Mouse (Mus musculus) thymus, postnatal 36 days (tissue): ENCODE results near the gene Rps27l.

Experiments used
- DNase-seq, 2 experiments: peaks; one replicate each; pipeline ENCODE4 v3.0.0; 2022; ENCODE audit warnings: mixed read lengths in 2 of 2

The Rps27l gene

DNA sequence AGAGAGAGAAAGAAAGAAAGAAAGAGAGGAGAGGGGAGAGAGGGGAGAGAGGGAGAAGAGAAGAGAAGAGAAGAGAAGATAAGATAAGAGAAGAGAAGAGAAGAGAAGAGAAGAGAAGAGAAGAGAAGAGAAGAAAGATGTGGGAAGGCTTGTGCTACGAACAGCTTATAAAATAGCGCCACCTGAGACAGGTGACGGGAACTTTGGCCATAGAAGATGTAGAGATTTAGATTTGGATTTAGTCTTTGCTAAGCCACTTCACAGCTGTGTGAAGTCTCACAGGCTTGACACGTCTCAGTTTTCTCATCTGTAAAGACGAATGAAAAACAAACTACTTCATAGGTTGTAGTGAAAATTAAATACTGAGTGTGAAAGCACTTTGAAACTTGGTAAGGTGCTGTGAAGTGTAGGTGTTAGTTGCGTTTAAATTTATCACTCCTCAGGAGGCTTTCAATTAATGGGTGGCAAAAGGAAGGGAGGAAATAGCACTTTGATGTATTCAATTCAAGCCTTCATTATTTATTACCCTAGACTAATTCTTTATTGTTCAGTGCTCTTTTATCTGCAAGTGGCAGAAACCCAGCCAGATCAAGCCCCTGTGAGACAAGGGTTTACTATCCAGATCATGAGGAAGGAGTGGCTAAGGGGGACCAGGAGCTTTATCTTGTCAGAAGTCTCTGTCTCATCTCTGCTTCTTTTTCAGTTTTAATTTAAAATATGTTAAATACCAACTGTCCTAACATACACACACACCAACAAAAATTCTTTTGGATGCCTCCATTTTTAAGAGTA is 25.2 kb upstream of the Rps27l start:
- DNase-seq: peak in 1 of 2 experiments; percentile 44

DNA sequence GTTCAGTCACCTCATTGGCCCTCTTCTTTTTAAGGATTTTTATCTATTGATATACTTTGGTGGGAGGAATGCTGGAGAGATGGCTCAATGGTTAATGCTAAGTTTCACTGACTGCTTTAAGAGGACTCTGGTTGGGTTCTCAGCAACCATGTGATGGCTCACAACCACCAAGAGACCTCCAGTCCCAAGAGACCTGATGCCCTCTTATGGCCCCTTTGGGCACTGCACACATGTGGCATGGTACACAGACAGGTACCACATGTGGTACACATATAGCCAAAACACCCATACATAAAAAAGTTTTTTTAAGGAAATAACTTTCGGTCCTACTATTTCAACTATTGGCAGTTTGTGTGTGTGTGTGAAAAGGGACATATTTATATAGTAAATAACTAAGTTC is 23.8 kb upstream of the Rps27l start:
- DNase-seq: peak; percentile 28 to 41

DNA sequence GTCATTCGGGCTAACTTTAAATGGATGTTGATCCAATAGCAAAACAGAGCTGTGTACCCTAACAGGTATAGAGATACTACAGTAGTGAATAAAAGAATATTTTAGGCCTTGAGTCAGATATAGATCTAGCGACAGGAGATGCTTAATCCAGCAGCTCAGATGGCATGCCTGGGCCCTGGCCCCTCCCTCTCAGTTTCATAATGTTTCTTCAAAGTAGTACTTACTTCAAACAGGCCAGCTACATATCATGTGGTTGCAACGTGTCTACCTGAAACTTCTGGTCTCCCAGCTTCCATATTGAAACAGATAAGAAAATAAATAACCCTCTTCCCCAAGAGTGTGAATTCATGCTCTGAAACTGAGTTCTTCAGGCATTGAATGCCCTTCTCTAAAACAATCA is 20.0 kb upstream of the Rps27l start:
- no peak for DNase-seq

- DNase-seq: no peak
Observed at GRCm38 (mm10) chr9:66927696-66928402, 18.0 kb upstream of the Rps27l start.

- no peak for DNase-seq
Observed at GRCm38 (mm10) chr9:66930351-66930750, 15.5 kb upstream of the Rps27l start.

GRCm38 (mm10) chr9:66933869-66934808 is 11.7 kb upstream of the Rps27l start:
- DNase-seq: no peak

DNA sequence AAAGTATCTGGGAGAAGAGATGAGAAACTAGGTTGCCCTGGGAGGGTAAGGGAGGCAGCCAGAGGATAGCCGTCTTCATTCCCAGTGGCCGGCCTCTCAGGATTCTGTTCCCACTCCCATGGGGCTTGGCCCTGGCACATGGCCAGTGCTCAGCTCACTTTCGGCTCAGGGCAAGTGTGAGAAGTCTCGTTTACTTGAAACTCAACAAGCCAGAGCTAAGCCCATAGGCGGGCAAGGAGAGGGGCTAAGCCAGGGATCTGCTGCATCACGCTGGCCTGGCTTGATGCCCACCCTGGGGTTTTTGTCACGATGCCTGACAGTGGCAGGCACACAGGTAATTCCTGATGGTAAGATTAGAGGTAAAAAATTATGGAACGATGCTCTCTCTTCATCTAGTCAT is 8.4 kb upstream of the Rps27l start:
- DNase-seq: no peak

DNA sequence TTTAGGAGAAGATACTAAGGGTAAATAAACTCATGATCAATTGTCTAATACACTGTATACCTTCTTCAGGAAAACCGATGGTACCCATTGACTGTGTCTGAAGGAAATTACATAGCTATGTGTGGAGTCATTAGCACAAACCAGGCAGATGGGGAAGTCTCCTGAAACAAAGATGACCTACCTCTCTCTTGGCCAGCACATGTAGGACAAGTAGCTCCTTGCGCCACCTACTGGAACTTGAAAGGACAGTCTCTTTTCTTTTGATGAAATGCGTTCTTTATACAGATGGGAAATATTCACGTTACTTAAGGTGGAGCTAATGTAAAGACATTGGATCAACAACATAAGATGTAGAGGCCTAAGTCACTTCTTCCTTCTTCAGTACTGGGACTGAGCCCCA is 7.0 kb upstream of the Rps27l start:
- DNase-seq: no peak

- no peak for DNase-seq
Observed at GRCm38 (mm10) chr9:66945161-66945560, 725 bp upstream of the Rps27l start.

DNA sequence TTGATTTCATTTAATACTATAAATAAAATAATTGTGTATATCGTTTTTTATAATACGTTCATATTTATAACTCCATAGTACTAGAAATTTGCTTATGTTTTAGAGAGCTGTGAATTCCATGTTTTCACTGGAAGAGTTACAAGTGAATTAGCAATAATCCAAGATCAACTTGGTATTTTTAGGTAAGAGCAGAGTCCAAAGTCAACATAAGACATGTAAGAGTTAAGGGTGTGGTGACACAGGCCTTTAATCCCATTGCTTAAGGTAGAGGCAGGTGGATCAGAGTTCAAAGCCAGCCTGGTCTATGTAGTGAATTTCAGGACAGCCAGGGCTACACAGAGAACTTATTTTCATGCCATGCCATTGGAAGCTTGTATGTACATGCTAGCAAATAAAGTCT is 2.6 kb downstream of the Rps27l start:
- no peak for DNase-seq

GRCm38 (mm10) chr9:66952321-66952720 is 6.4 kb downstream of the Rps27l start:
- DNase-seq: no peak

- no peak for DNase-seq
Observed at GRCm38 (mm10) chr9:66952886-66953285, 7.0 kb downstream of the Rps27l start.

DNA sequence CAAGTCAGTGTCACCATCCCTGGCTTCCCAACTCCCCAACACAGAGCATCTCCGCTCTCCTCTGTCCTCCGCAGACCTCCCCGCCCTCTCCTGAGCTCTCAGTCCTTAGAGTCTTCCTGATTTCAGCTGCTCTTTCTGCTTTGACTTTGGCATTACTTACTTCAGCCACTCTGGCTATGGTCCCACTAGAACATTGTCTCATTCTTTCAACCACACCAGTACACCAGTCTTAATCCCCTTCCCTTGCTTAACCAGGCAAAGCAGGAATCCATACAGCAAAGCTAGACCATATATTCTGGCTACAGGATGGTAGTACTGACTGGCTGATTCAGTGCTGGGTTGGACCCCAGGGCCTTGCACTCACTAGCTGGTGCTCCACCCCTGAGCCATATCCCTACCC is 11.6 kb downstream of the Rps27l start:
- DNase-seq: no peak

GRCm38 (mm10) chr9:66961478-66961877 is 15.6 kb downstream of the Rps27l start:
- no peak for DNase-seq

DNA sequence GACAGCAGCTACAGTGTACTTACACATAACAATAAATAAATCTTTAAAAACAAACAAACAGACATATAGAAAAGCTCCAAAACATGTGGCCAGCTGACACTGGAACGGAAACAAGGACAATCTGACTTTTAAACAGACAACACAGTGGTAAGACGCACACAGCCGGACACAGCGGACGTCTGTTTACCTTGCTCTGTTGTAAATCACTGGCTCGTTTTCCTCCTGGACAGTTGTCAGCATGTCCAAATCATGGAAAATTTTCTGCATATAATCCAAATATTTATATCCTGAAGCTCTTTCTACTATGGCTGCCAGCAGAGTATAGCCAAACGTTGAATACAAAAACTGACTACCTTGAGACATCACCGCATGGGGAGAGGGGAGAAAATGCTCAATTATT is 21.6 kb downstream of the Rps27l start:
- no peak for DNase-seq

DNA sequence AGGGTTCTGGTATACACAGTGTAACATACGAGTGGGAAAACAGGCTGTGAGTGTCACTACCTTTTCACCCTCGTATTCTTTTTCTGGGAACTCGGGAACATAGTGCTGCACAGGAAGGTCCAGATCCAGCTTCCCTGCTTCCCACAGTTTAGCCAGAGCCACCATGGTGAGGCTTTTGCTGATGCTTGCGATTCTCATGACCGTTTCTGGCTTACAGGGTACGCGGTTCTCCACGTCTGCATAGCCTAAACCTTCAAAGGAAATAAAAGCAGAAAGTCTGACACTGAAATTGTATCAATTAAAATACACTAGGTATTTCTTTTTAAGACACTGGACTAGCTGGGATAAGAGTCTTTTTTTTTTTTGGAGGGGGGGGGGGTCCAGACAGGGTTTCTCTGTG is 25.2 kb downstream of the Rps27l start:
- no peak for DNase-seq

- peak; percentile 78 to 80 for DNase-seq
Observed at GRCm38 (mm10) chr9:66974721-66975225, 28.9 kb downstream of the Rps27l start.

DNA sequence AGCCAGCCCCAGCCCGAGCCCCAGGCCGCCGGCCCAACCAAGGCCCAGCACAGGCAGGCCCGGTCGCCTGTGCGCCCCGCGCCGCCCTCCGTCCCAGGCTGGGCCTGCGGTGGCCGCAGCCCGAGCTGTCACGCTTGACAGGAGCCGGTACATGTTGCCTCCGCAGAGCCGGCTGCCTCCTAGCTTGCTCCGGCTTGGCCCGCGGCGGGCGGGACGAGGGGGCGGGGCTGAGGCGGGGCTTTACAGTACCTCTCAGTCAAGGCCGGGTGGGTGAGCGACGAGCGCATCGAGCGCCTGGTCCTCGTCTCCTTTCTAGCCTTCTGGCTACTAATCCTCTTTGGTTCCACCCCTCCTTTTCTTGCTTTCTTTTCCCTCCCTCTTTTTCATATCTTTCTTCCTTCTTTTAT is 29.4 kb downstream of the Rps27l start, which contains the start of gene Lactb:
Lactb (minus strand) TSS at position 246 of the 407 bp plus-strand sequence.
- peak; percentile 95 for DNase-seq

DNA sequence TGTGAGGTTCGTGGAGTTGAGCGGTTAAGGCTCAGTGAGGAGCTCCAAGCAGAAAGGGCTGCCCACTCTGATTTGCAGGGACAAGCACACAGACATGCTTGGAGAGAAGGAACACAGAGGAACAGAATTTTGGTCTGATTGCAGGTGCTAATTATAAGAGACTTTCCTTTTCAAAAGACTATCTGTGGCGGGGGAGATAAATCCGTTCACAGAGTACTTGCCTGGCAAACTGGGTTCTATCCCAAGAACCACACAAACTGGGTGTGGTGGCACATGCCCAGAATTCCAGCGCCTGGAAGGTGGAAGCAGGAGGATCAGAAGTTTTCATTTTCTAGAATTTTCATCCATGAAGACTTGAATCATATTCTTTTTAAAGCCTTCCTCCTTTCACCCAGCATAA is 31.2 kb downstream of the Rps27l start:
- no peak for DNase-seq

GRCm38 (mm10) chr9:66977982-66978381 is 32.1 kb downstream of the Rps27l start:
- DNase-seq: no peak

DNA sequence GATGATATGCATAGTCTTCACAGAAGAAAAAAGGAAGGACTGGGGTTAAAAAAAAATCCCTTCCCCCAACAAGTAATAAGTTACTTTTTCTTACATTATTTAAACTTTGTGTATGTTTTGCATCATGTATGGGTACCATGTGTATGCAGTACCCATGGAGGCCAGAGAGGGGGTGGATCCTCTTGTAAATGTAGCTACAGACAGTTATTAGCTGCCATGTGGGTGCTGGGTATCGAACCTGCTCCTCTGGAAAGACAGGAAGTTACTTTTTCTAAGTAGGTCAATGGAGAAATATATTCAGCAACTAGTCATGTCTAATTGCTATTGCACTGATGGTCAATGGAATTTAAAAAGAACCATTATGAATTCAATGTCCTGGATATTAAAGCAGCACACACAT is 32.6 kb downstream of the Rps27l start:
- DNase-seq: no peak

GRCm38 (mm10) chr9:66980458-66980857 is 34.6 kb downstream of the Rps27l start:
- DNase-seq: peak; percentile 64 to 73

DNA sequence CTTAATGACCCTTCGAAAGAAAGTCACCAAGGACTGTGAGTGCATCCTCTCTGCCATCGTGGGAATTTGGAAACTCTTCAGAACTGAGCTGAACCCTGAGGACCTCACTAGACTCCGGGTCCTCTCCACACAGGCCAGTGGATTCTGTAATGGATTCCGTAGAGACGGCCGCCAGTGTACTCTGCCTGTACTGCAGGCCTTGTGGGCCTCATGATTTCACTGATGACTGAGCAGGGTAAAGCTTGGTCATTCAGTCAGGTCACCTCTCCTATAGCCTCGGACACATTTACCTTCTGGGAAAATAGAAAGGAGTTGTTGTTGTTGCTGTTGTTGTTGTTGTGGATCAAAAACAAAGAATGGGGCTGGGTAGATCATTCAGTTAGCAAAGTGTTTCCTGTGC is 36.2 kb downstream of the Rps27l start:
- DNase-seq: no peak
